Mouse (Mus musculus) CH12.LX (cell line): ENCODE results near the gene Xrcc6. TPM values are rescaled to one million over a fixed set of nuclear protein-coding genes. Genes with fewer than 3 reads are reported as not detected.
A peak's percentile ranks its signal among the peaks of the same experiment; 100 is the strongest.

Source experiments
- DNase-seq: peaks from one replicate; pipeline ENCODE4 v3.0.0-alpha.2; 2013; ENCODE audit errors: extremely low read depth
- H3K27ac ChIP-seq: 2 replicates; pipeline ENCODE4 v1.5.1; 2012; ENCODE audit warnings: low read depth, mild to moderate bottlenecking, control low read depth, moderate library complexity; ENCODE audit not compliant: insufficient read depth
- H3K27me3 ChIP-seq: replicated peaks from 2 replicates; pipeline ENCODE3; 2012; ENCODE audit warnings: inconsistent platforms
- H3K36me3 ChIP-seq, 2 experiments: replicated peaks in 1 of 2; 2 replicates each; pipeline versions ENCODE3 to v1.6.1; 2012; ENCODE audit warnings: inconsistent platforms in 1 of 2, low read length in 1 of 2, mild to moderate bottlenecking in 1 of 2, mixed read lengths in 1 of 2, moderate library complexity in 1 of 2; ENCODE audit not compliant: control insufficient read depth in 1 of 2, insufficient read depth in 1 of 2
- H3K4me1 ChIP-seq, 2 experiments: 2 replicates each; pipeline ENCODE4 v1.6.1; 2012; ENCODE audit warnings: inconsistent platforms in 1 of 2, moderate library complexity in 1 of 2; ENCODE audit not compliant: insufficient read depth in 2 of 2, control insufficient read depth in 1 of 2
- H3K4me2 ChIP-seq: 2 replicates; pipeline ENCODE4 v1.6.1; 2012; ENCODE audit warnings: low read depth, mild to moderate bottlenecking, control low read depth; ENCODE audit not compliant: poor library complexity, insufficient read depth, severe bottlenecking
- H3K4me3 ChIP-seq, 3 experiments: fragments of 150-350 bp in 1 of 3; sonication (generic) in 1 of 3; replicated peaks in 1 of 3; 2 replicates each; pipeline versions ENCODE3 to v1.5.1; 2011 to 2012; ENCODE audit warnings: low read depth in 2 of 3, low read length in 2 of 3, mild to moderate bottlenecking in 2 of 3, moderate library complexity in 2 of 3, control low read depth in 1 of 3, improper control_type of control experiment in 1 of 3, inconsistent platforms in 1 of 3, mixed read lengths in 1 of 3; ENCODE audit not compliant: poor library complexity in 1 of 3
- H3K79me2 ChIP-seq: replicated peaks from 2 replicates; pipeline ENCODE4 v1.6.1; 2012; ENCODE audit warnings: mild to moderate bottlenecking, moderate library complexity; ENCODE audit not compliant: control insufficient read depth, poor library complexity, insufficient read depth, severe bottlenecking; ENCODE audit errors: extremely low read depth
- H3K9ac ChIP-seq: 2 replicates; pipeline ENCODE4 v1.6.1; 2012; ENCODE audit warnings: low read depth, mild to moderate bottlenecking, control low read depth, moderate library complexity; ENCODE audit not compliant: insufficient read depth
- H3K9me3 ChIP-seq: replicated peaks from 2 replicates; pipeline ENCODE3; 2012; ENCODE audit warnings: low read length, inconsistent platforms, mixed read lengths
- BHLHE40 ChIP-seq: IDR thresholded peaks from 2 replicates; pipeline ENCODE4 v1.6.1; 2011; ENCODE audit warnings: mild to moderate bottlenecking, low read depth, low read length, improper control_type of control experiment
- CHD1 ChIP-seq: IDR thresholded peaks from 2 replicates; pipeline ENCODE4 v1.6.1; 2012; ENCODE audit warnings: low read depth, low read length, improper control_type of control experiment, inconsistent platforms
- EP300 ChIP-seq: IDR thresholded peaks from 2 replicates; pipeline ENCODE4 v1.6.1; 2011; ENCODE audit warnings: low read length, improper control_type of control experiment
- GABPA ChIP-seq: IDR thresholded peaks from 2 replicates; pipeline ENCODE4 v1.6.1; 2012; ENCODE audit warnings: low read depth, low read length, improper control_type of control experiment, inconsistent platforms; ENCODE audit not compliant: insufficient replicate concordance
- HCFC1 ChIP-seq: IDR thresholded peaks from 2 replicates; pipeline ENCODE4 v1.6.1; 2012; ENCODE audit warnings: low read depth, mild to moderate bottlenecking, inconsistent platforms, low read length, improper control_type of control experiment
- IRF4 ChIP-seq: IDR thresholded peaks from 2 replicates; pipeline ENCODE4 v1.6.1; 2014; ENCODE audit warnings: low read depth, mild to moderate bottlenecking, inconsistent platforms, low read length, improper control_type of control experiment
- JUND ChIP-seq: conservative IDR thresholded peaks from 2 replicates; pipeline ENCODE4 v1.6.1; 2011; ENCODE audit warnings: low read depth, low read length, improper control_type of control experiment
- KAT2A ChIP-seq: IDR thresholded peaks from 2 replicates; pipeline ENCODE4 v1.6.1; 2012; ENCODE audit warnings: low read length, improper control_type of control experiment, inconsistent platforms; ENCODE audit not compliant: insufficient replicate concordance
- MAX ChIP-seq: IDR thresholded peaks from 2 replicates; pipeline ENCODE4 v1.6.1; 2011; ENCODE audit warnings: low read length, improper control_type of control experiment
- MXI1 ChIP-seq: IDR thresholded peaks from 2 replicates; pipeline ENCODE4 v1.6.1; 2011; ENCODE audit warnings: mild to moderate bottlenecking, low read depth, low read length, improper control_type of control experiment
- PAX5 ChIP-seq: IDR thresholded peaks from 2 replicates; pipeline ENCODE4 v1.6.1; 2012; ENCODE audit warnings: low read length, inconsistent platforms, mixed read lengths
- POLR2AphosphoS2 ChIP-seq: IDR thresholded peaks from 2 replicates; pipeline ENCODE4 v1.6.1; 2011; ENCODE audit warnings: low read depth, low read length, improper control_type of control experiment
- SIN3A ChIP-seq: IDR thresholded peaks from 2 replicates; pipeline ENCODE4 v1.6.1; 2012; ENCODE audit warnings: low read length, improper control_type of control experiment, inconsistent platforms
- SMC3 ChIP-seq: IDR thresholded peaks from 2 replicates; pipeline ENCODE4 v1.6.1; 2011; ENCODE audit warnings: low read depth, low read length, improper control_type of control experiment
- TBP ChIP-seq: conservative IDR thresholded peaks from 2 replicates; pipeline ENCODE4 v1.6.1; 2011; ENCODE audit warnings: low read depth, low read length, improper control_type of control experiment
- TCF12 ChIP-seq: IDR thresholded peaks from 2 replicates; pipeline ENCODE4 v1.6.1; 2014; ENCODE audit warnings: low read depth, mild to moderate bottlenecking, inconsistent platforms, low read length, improper control_type of control experiment
- UBTF ChIP-seq: IDR thresholded peaks from 2 replicates; pipeline ENCODE4 v1.6.1; 2012; ENCODE audit warnings: low read depth, mild to moderate bottlenecking, inconsistent platforms, low read length, improper control_type of control experiment, moderate library complexity
- USF2 ChIP-seq: conservative IDR thresholded peaks from 2 replicates; pipeline ENCODE4 v1.6.1; 2011; ENCODE audit warnings: low read depth, low read length, improper control_type of control experiment
- dilution Hi-C: fragments of 300-500 bp; cut with MboI; formaldehyde crosslinking; loops from 2 replicates; pipeline ENCODE4 v1.14.3; 2020; ENCODE audit warnings: low sequenced_read_pairs; ENCODE audit not compliant: extremely low pct_unique_long_range_greater_than_20kb, extremely low pct_ligation_motif_present
- in situ Hi-C: fragments of 300-500 bp; cut with MboI; formaldehyde crosslinking; loops from 3 replicates; pipeline ENCODE4 v1.14.3; 2019; ENCODE audit warnings: low sequenced_read_pairs, low pct_ligation_motif_present, low pct_unique_long_range_greater_than_20kb, mixed read lengths
- polyA plus RNA-seq: library from polyadenylated mRNA; unstranded; fragments of >175 nt; gene quantifications from 2 replicates; pipeline ENCODE4 v1.2.1, GENCODE M21; 2012; ENCODE audit warnings: low read depth; ENCODE audit not compliant: insufficient read length
- total RNA-seq, 2 experiments: library from RNA; depleted of rRNA; stranded (reverse); fragments of 300-350 nt in 1 of 2; fragments of >200 nt in 1 of 2; gene quantifications; 2 replicates each; pipeline ENCODE4 v1.2.3; 2012 to 2014

Xrcc6 gene
- total and polyA plus RNA-seq, 3 experiments: 67.3 to 83.5 (median 80.8) TPM

DNA sequence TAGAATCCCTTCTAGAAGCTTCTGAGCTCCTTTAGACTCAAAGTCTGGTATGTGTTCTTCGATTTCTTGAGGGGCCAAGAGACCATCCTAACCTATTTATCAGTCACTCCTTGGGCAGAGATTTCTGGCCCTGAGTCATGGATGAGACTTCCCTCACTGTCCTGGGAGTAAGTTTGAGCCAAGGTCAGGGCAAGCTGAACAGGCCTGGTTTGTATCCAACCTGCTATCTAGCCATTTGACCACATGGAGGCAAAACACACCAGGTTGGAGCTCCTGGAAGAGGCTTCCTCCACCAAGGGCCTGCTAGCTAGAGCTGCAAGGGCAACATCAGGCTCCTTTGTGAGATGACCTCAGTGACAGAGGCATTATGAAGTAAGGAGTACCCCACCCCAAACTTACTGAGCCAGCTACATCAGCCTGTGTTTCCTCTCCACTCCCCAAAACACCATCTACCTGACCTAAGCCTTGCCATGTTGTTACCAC is 71.1 kb downstream of the Xrcc6 start, which contains the start of gene 4930407I10Rik:
4930407I10Rik (plus strand) TSS at position 433 of the 483 bp plus-strand sequence.
- no peak within 1 kb of the TSS for H3K4me3 ChIP-seq
- H3K4me1 ChIP-seq: peaks cover 0 to 15% of the 10 kb centered on the region in 2 experiments; a peak in 2 of 4 replicates
- TF ChIP-seq EP300: no peak
- TF ChIP-seq IRF4: no peak
- no peak for TF ChIP-seq PAX5
- no peak for TF ChIP-seq SIN3A
- TF ChIP-seq MXI1: no peak
- no peak for TF ChIP-seq MAX
- no peak for TF ChIP-seq TCF12
- no peak for TF ChIP-seq GABPA
- TF ChIP-seq BHLHE40: no peak
- no peak for TF ChIP-seq USF2
- no peak for TF ChIP-seq CHD1
- no peak for TF ChIP-seq HCFC1
- TF ChIP-seq KAT2A: no peak
- no peak for TF ChIP-seq SMC3
- no peaks in the 10 kb centered on the region for H3K36me3 ChIP-seq
- no peaks in the 10 kb centered on the region for H3K79me2 ChIP-seq
- in situ Hi-C loops (no loop called here), dilution Hi-C loops (no loop called here)
- no peak for DNase-seq
- H3K9me3 ChIP-seq: no peaks in the 10 kb centered on the region
- peaks cover 46% of the 10 kb centered on the region for H3K27me3 ChIP-seq
- no peak within 1 kb of the TSS for H3K27ac ChIP-seq
- no peak within 1 kb of the TSS for H3K4me2 ChIP-seq
- H3K9ac ChIP-seq: no peak within 1 kb of the TSS

DNA sequence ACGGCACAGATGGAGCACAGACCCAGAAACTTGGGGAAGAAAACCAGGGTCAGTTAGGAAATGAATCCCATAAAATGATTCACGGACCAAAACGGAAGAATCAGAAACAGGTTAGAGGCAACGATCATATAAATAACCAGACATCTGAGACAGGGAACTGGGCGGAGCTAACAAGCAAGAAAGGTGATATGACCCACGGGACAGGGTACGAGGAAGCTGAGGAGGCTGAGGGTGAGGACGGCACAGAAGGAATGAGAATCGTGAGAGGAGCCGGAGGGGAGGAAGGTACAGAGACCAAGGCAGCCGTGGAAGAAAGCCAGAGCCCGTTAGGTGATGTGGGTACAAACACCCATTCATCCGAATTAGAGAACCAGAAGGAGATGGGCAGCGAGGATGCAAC is 76.3 kb downstream of the Xrcc6 start:
- in situ Hi-C loops (loop anchor here (5.0 to 10.0 kb wide), 2 partner anchors 43 to 181 kb away; partner anchors contain the start of gene Cenpm), dilution Hi-C loops (no loop called here)
- Histone ChIP-seq H3K4me3 (no peak overlapping the region), H3K4me1 (peaks cover 0 to 7% of the 10 kb centered on the region in 2 experiments; a peak in 2 of 4 replicates), H3K9me3 (no peaks in the 10 kb centered on the region), H3K36me3 (no peaks in the 10 kb centered on the region), H3K9ac (no peak overlapping the region), H3K4me2 (peak overlapping the region; percentile 27), H3K79me2 (no peaks in the 10 kb centered on the region), H3K27ac (no peak overlapping the region), H3K27me3 (peaks cover 57% of the 10 kb centered on the region)
- no peak for DNase-seq
- TF ChIP-seq IRF4: no peak
- TF ChIP-seq MXI1: no peak
- no peak for TF ChIP-seq CHD1
- no peak for TF ChIP-seq USF2
- TF ChIP-seq JUND: no peak
- no peak for TF ChIP-seq HCFC1
- no peak for TF ChIP-seq TBP
- no peak for TF ChIP-seq TCF12
- TF ChIP-seq POLR2AphosphoS2: no peak
- no peak for TF ChIP-seq UBTF
